Mouse (Mus musculus) heart, adult 8-10 months (tissue): ENCODE measurements at regions not wholly inside any gene's neighbourhood (a gene's known extent, or its start where the extent isn't known, plus 50 kb on each side); places are given as distances from the start of the nearest gene placed in this dataset.

ENCODE experiments used
- DNase-seq: peaks from one replicate; pipeline ENCODE4 v3.0.0; 2022; ENCODE audit warnings: low spot score

DNA sequence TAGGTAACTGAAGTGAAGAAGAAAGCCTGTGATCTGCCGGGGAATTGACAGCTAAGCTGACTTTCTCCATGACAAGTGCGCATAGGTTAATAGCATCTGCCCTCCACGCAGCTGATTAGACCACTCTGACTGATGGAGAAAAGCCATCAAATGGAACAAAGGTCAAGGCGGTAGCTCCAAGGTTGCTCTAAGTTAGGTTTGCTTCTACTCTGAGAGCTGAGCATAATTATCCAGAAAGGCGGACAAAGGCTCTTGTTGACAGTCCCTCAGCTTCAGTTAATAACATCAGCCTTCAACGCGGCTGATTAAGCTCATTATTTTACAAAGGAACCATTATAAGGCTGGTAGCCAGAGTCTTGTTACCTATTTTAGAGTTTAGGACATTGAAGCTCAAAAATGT is 54.0 kb upstream of the Enpep start:
- DNase-seq: no peak

DNA sequence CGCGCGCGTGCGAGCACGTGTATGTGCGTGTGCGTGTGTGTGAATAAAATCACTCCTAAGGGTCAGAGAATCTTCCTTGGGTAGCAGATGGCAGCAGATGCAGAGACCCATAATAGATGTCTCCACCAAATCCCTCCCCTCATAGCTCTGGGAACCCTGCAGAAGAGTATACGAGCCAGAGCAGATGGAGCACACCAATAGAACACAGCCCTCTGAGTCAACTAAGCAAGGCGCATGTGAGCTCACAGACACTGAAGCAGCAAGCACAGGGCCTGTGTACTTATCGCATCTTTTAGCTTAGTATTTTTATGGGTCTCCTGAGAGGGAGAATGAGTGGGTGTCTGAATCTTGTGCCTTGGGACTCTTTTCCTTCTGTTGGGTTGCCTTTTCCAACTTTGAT is 58.0 kb upstream of the Enpep start:
- DNase-seq: no peak

DNA sequence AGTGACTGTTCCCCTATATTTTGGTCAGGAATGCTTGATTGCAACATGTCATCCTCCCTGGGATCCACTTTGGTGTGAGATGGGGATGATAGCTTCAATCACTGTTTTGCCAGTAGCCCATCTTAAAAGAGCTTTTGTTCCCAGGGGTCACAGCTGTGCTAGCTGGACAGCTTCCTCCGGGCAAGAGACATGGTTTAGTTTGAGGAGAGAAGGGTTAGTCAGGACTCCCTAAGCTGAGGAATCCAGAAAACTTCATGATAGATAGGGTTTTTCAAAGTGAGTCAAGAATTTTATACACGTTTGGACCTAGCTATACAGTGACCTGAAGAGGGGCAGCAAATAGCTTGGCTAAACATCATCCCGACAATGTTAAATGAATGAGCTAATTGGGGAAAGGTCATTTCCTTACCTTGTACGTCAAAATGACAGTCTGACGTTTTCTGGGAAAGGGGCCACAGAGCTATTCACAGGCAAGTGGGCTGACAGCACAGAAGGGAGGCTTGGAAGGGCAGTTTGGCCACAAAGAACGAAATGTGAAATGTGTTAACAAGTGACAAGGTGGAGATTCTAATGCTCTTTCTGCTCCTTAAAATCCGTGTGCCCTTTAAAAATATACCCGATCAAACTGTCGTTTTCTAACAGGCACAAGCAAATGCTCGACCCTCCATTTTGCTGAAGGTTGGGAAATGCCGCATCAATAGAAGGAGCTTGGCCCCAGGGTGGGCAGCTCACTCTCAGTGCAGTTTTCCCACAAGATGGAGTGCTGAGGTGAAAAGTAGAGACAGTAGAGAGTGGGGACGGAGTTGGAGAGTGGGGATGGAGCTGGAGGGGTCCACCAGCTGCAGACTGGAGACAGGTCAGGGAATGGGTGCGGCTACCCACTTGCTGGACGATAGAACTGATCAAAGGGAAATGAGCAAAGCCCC is 59.6 kb upstream of the Enpep start:
- no peak for DNase-seq

DNA sequence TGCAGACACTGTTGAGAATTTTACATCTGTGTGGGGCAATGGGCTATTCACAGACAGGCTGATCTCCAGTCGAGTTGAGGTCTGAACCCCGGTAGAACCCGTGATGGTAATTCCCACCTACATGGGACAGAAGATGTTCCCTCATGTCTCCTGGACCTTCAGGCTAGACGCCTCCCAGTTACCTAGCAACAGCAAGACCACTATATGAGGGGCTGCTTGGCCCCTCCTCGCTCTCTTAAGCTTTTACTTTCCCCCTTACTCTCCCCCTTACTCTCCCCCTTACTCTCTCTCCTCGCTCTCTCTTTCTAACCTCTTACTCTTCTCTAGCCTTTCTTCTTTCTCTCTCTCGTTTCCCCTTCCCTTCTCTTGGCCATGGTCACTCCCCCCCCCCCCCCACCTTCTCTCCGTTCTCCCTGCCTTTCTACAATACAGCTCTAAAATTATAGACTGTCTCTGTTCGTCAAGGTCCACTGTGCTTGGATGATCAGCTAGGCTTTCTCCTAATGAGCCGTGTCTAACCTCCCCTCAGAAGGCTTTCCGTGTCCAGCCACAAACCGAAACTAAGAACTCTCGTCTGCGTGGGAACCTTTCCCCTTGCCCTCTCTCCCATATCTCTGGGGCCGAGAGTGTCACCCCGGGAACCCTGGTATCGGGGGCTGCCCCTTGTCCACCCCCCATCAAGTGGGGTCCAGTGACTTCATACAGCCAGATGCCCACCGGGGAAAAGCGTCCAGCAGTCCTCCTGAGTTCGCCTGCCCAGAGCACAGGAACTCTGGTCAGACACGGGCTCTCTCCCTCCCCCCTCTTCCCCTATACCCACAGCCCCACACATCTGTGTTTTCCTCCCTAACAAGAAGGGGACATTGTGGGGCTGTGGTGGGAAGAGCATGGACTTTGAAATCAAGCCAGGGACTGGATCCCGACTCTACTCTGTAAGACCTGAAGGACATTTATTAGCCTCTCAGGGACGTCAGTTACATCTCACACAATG is 60.6 kb upstream of the Enpep start:
- DNase-seq: no peak

DNA sequence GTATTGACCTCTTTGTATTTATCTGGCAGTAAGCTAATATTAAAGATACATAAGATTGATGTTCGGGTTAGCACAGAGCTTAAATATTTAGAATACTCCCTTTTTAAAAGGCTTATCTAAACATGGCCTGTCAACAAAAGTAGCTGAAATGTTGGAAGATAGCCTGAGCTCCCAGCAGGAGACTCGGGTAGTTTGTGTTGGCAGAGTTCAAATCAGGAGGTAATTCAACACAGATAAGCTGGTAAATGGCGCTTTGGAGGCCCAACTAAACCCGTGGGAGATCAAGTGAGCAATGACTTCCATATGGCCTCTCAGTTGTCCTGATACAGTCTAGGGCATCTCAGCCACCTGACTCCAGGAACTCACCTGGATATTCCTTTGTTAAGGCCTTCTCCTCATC is 65.0 kb upstream of the Enpep start:
- DNase-seq: no peak

DNA sequence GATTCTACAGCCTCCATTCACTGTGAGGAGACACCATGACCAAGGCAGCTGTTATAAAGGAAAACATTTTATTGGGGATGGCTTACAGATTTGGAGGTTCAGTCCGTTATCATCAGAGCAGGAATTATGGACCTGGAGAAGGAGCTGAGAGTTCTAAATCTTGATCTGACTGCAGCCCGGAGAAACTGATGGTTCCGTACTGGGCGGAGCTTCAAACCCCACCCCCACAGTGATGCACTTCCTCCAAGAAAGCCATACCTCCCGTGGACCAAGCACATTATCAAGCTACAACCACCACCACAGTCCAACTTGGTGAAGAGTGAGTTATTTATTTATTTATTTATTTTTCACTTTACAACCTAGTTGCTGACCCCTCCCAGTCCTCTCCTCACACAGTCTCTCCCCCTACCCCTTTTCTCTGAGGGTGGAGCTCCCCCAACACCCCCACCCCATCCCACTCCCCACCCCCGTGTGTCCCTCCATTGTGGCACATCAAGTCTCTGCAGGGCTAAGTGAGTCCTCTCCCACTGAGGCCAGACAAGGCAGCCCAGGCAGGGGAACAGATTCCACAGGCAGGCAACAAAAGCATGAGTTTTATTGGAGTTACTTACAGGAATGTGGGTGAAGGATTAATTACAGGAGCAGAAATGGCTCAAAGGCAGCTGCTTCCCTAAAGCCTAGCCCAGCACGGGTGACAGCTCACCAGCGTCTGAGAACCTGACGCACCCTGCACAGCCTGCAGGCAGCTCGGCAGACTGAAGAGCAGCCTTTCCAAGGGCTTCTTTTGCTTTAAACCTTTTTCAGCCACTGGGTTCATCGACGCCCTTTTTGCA is 67.8 kb upstream of the Enpep start:
- DNase-seq: no peak

DNA sequence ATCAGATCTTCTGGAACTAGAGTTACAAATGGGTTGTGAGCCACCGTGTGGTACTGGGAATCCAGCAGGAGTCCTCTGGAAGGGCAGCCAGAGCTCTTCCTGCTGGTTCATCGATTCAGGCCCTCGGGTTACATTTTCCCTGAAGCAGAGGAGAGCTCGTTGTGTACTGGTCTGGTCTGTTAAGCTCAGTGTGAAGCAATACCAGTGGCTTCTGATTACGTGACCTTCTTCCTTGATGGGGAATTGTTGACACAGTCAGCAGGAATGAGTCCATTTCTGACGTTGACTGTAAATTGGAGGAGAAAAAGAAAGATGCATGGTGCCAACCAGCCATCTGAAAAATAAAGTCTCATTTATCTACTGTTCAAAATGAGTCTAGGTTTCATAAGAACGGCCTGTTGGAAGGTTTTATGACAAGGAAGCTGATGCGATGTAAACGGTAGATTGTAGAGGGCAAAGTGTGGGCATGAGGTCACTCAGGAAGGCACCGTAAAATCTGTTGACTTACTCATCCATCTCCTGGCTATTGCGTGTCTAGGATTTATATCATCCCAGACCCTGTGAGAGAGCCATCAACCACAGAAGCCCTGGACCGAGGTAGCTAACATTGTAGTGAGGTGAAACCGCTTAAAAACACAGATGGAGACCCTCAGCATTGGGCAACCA is 79.0 kb upstream of the Enpep start:
- no peak for DNase-seq

DNA sequence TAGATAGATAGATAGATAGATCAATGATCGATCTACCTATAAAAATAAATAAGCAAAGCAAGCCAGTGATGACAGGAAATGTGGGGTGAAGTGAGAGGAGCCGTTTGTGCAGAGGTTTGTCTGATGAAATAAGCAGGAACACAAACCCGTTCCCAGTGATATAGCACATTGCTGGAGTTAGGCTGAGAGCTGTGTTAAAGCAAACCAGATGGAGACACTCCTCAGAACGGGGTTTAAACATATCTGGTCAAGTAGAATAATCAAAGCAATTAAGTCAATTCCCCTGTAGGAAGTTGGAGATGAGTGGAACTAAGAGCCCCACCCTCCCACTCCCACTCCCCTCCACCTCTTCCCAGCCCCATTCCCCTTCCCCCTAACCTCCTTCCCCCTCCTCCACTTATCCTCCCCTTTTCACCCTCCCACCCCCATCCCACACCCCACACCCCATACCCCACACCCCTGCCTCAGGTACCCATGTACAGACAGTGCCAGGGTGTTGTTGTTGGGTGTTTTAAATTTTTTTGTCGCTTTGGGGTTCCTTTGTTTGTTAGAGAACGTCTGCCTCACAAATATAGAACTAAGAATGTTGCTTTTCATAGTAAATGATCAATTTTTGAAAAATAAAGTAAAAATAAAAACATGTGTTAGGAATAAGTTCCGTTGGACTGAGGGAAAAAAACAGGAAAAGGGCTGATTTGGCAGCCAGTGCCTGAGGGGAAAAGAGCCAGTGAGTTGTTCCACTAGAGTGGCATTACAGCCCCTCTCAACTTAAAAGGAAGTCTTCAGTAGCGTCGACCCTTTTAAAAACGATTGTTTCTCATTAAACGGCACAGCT is 79.8 kb upstream of the Enpep start:
- DNase-seq: no peak

DNA sequence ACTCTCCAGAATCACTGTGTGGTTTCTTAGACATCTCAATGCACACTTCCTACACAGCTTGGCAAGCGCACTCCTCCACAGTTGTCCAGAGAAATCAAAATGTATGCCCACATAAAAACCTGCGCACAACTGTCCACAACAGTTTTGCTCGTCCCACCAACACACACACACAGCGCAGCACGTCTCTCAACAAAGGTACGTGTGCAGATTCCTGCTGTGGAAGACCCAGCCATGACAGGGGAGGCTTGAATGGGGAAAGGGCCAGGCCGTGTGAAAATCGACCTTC is 80.4 kb upstream of the Enpep start:
- no peak for DNase-seq

DNA sequence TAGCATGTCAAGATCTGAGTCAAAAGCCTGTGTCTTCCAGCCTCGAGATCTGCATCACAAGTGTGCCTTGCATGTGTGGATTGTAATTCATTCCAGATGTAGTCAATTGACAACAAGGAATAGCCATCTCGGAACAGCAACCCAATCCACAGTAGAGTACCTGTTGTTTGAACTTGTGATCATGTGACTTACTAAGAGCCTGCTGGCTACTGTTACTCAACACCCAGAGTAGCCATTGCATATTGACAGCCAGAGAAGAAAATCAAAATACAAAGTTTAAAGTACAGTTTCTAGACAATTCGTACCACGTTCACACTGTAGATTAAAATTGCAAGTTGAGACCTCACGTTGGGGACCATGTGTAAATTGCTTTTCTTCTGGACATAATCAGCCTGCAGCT is 83.1 kb upstream of the Enpep start:
- no peak for DNase-seq

DNA sequence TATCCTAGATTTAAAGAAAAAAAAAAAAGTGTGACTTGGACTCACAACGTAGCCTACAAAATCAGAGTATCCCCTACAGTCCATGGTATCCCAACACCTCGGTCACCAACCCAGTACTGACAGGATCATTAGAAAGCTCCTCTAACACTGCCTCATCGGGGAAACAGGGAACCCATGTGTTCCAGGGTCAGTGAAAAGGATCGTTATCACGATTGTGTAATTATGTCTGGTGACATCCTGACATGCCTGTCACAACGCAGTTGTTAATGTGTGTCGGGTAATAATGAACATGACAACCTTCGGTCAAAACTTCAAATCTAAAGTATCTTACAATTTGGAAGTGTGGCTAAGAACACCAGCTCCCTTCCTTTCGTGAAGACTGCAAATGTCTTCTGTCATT is 83.8 kb upstream of the Enpep start:
- DNase-seq: no peak

DNA sequence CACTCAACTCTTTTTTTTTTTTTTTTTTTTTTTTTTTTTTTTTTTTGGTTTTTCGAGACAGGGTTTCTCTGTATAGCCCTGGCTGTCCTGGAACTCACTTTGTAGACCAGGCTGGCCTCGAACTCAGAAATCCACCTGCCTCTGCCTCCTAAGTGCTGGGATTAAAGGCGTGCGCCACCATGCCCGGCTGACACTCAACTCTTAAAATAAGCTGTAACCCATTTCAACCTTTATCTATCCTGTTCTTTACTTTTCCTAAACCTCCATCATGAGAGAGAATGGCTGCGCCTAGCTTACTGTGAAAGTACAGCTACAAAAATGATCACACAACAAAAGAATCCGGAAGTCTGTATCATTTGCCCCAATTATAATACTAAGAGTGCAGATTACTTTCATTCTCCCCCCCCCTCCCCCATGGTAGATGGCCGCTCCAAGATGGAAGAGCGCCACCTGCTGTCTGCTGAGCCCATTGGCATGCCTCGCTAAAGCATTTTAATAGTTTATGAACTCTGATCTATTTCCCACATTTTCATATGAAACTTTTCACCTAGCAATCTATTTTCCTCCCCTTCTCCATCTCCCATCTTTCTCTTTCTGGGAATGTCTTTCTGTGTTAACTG is 89.2 kb upstream of the Enpep start:
- DNase-seq: peak; percentile 19

DNA sequence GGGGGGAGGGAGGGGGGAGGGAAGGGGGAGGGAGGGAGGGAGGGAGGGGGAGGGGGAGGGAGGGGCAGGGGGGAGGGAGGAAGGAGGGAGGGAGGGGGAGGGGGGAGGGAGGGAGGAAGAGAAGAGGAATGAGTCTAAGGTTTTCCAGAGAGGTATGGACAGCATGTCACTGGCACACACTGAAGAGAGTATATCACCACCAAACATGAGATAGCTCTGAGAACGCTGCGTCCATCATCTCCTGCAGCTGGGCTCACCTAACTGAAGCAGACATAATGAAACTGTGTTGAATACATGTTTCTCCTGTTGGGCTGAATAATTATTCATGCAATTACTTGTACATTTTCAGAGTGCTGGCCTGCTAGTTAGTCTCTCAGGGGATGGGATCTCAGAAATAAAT is 96.2 kb upstream of the Enpep start:
- DNase-seq: no peak

DNA sequence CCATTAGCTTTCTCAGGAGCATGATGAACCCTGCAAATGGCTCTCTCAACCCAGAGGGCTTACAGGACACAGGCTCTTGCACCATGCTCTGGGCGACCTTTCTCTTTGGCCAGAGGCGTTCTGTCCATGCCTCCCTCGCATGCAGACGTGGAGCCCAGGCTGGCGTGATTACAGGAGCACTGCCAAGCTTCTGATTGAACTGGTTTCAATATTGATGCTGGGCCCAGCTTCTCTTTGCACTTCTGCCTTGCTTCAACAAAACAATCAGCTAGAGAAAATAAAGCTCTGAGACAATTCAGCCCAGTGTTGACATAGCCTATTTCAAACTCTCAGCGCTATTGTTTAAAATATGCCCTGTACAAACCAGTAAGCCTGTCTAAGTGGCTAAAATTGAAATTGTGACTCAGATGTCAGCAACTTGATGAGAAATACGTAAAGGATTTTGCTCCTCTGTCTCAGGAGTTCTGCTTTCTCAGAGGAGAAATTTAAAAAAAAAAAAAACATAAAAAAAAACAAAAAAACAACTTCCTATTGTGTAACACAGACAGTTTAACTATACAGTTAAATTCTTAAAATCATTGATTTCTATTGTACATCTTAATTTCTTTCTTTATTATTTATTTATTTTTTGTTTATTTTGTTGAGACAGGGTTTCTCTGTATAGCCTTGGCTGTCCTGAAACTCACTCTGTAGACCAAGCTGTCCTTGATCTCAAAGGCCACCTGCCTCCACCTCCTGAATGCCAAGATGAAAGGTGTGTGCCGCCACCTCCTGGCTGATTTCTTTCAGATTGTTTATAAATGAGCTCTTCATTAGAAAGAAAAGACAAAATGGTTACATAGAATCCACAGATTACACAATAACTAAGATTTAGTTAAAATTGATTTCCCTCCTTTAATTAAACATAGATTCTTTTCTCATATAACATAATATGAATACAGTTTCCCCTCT is 96.9 kb upstream of the Enpep start:
- peak; percentile 4 for DNase-seq

DNA sequence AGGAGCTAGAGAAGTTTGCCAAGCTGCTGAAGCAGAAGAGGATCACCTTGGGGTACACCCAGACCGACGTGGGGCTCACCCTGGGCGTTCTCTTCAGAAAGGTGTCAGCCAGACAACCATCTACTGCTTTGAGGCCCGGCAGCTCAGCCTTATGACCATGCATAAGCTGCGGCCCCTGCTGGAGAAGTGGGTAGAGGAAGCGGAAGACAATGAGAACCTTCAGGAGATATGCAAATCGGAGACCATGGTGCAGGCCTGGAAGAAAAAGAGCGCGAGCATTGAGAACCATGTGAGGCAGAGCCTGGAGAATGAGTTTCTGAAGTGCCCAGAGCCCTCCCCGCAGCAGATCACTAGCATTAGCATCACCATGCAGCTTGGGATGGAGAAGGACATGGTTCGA is 98.1 kb upstream of the Elovl6 start:
- no peak for DNase-seq

DNA sequence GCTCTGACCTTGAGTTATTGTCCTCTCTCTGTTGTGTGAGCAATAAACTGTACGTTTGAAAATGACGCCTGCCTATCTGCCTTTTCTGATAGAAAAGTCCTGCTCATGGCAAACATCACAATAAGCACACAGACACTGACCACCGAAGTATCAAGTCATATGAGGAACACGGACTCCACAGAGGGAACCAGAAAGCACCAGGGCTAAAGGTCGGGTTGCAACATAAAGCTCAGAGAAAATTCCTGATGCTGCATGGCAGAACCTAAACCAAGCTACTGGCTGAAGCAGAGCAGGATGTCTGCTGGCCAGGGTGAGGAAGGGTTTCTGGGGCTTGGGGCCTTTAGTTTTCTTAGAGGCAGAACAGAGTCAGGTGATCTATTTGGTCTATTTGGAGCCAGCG is 94.5 kb upstream of the Elovl6 start:
- DNase-seq: no peak

DNA sequence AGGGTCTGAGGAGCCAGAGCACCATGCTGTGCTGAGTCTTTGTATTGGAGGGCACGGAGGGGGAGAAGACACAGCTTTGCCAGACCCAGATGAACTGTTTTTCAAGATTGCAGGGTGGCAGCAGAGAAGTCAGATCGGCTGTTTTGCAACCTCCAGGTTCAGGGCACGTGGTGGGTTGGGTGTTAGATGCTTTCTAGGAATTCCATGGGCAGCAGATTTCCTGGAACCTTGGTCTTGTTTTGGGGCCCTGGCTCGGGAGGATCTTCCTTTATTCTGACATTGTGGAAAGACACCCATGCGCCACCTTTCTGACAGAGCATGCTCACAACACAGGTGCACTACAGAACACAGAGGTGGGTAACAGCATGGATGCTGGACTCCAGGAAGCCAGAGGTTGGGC is 89.4 kb upstream of the Elovl6 start:
- DNase-seq: no peak

DNA sequence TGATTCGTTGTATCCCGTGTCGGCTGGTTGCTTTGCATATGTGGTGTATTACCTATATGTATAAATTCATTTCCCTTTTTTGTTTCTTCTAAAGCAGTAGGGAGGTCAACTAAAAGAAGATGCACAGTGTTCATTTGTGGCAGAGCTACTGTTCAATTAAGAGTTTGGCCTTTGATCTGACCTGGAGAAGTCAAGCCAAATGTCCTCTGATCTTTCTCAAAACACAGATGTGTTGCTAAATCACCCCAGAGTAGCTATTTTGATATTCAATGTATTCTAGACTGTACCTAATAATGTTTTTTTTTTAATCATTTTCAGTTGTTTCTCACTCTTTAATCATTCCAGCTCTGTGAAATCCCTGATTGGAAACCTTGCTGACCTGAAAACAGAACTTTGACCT is 87.9 kb upstream of the Elovl6 start:
- no peak for DNase-seq

DNA sequence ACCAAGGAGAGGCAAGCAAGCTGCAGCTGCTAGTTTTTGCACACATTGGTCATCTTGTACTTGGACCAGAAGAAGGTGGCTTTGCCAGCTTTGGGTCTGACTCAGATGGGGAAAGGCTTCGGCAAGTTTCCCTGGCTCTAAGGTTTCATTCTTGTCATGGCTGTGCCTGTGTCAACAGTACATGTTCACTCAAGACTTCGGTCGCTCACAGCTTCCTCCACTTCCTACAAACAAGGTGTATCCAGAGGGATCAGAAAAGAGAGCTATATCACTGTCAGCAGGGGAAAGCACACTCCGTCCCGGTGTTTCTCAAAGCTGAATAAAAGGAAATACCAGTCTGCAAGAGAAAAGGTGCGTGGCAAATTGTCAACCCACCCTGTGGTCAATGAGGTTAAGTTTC is 86.2 kb upstream of the Elovl6 start:
- DNase-seq: no peak
